Mouse (Mus musculus): Measurements from ENCODE around the gene Gm5771.
"Not testable (repeated sequence)": the region's sequence is repeated elsewhere in the genome, so short reads cannot be mapped to it uniquely, and the experiment has no call there.

The Gm5771 gene

DNA sequence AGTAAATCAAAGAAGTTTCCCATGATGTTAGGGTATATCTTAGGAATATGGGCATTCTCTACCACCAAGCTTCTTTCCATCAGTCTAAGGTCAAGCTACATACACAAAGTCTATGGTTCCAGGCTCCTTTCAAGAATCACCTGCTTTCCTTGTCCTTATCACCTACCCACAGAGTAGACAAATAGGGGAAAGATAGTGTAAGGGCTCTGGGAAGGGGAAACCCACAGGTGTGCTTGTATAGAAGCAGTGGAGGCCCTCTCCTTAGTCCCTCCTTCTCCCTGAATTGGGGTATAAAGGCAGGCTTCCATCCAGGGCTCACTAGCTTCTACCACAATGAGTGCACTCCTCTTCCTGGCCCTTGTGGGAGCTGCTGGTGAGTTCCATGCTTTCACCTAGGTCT is at the start of gene Gm5771:
Gm5771 (plus strand) TSS at position 301 of the 400 bp plus-strand sequence.
- DNase-seq, result not testable (repeated sequence)

DNA sequence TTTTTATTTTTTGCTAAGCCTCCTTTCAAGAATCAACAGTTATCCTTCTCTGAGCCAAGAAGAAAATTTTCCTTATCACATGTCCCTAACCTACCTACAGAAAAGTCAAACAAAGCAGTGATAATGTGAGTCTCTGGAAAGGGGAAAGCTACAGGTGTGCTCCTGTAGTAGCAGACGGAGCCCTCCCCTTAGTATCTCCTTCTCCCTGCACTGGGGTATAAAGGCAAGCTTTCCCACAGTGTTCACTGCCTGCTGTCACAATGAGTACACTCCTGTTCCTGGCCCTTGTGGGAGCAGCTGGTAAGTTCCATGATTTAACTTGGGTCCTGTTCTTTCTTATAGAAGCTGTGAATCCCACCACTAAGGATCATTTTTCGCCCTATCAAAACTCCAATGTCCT is 38.2 kb upstream of the Gm5771 start, which contains the start of gene Try10:
Try10 (plus strand) TSS at position 174 of the 400 bp plus-strand sequence.
- no peak for DNase-seq

DNA sequence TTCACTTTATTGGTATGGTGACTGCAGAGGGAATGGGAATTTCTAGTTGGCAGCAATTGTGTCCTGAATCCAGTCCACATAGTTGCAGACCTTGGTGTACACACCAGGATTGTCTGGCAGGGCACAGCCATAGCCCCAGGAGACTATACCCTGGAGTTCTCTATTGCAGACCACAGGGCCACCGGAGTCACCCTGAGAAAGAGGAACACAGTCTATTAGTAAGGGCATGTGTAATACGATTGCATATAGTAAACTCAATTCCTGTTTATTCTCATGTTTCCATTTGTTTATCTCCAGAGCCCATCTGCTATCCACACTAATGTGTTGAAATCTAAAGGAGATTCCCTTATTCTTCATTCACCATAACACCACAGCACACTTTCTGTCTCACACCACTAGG is 18.4 kb upstream of the Gm5771 start:
- DNase-seq, result not testable (repeated sequence)

DNA sequence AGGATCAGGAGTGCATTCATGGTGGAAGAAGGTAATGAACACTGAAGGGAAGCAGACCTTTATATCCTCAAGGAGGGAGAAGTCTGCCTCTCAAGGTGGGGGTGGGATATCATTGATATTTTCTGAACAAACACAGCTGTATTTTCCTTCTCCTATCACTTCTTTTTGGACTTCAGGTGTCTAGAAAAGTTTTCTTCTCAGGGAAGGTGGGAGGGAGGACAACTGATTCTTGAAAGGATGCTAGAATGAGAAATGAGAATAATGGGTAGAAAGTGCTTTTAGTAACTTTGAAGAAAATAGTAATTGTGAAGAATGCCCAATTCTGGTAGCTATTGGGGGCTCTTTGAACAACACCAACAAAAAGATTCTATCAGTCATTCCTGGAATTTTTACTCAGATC is 14.6 kb upstream of the Gm5771 start, which contains the start of gene Prss3:
Prss3 (minus strand) TSS at position 101 of the 400 bp plus-strand sequence.
- DNase-seq, result not testable (repeated sequence)

- DNase-seq, result no peak
Observed at GRCm38 (mm10) chr6:41386781-41387180, 5.4 kb upstream of the Gm5771 start.

DNA sequence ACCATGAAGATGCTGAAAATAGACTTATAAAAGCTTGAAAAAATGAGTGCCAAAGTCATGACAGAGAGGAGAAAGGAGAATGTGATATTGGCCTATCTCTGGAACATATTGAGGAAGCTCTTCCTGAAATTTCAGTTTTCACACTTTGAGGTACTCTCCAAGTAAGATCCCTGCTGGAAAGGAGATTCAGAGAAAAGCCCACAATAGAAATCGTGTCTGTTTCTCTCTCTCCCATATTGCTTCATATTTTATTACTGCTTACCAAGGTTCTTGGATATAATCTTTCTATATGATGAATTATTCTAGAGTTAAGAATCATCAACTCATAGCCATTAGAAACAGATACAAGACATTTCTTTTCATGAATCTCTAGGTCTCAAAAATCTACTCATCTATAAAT is 516 bp upstream of the Gm5771 start:
- not testable (repeated sequence) for DNase-seq

GRCm38 (mm10) chr6:41442261-41442660 is 50.1 kb downstream of the Gm5771 start:
- DNase-seq, result not testable (repeated sequence)

DNA sequence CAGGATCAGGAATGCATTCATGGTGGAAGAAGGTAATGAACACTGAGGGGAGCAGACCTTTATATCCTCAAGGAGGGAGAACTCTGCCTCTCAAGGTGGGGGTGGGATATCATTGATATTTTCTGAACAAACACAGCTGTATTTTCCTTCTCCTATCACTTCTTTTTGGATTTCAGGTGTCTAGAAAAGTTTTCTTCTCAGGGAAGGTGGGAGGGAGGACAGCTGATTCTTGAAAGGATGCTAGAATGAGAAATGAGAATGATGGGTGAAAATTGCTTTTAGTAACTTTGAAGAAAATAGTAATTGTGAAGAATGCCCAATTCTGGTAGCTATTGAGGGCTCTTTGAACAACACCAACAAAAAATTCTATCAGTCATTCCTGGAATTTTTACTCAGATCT is 53.9 kb downstream of the Gm5771 start, which contains the start of gene Gm10334:
Gm10334 (minus strand) TSS at position 101 of the 400 bp plus-strand sequence.
- DNase-seq, result not testable (repeated sequence)
